Mouse (Mus musculus) hindbrain, embryonic 11.5 days (tissue): ENCODE data around the gene Wnt5b. TPM values are rescaled to one million over a fixed set of nuclear protein-coding genes. Genes with fewer than 3 reads are reported as not detected.

ENCODE experiments used
- ATAC-seq: fragments of 200-750 bp; cut with Nextera tagmentation; 2 replicates; pipeline ENCODE4 v1.8.0; 2017; ENCODE audit warnings: mild to moderate bottlenecking, moderate TSS enrichment, moderate library complexity; ENCODE audit not compliant: low FRiP score
- DNase-seq: peaks from one replicate; pipeline ENCODE4 v3.0.0-alpha.2; 2015; ENCODE audit warnings: low spot score
- H3K27ac ChIP-seq: fragments of 300-500 bp; sonication (generic); 2 replicates; pipeline ENCODE4 v1.5.1; 2014; ENCODE audit warnings: mild to moderate bottlenecking, low read depth, low read length
- H3K27me3 ChIP-seq: fragments of 300-500 bp; sonication (generic); 2 replicates; pipeline ENCODE4 v1.6.1; 2014; ENCODE audit warnings: mild to moderate bottlenecking, low read length, moderate library complexity, mixed read lengths; ENCODE audit not compliant: control insufficient read depth, insufficient read depth
- H3K36me3 ChIP-seq: fragments of 300-500 bp; sonication (generic); 2 replicates; pipeline ENCODE4 v1.6.1; 2014; ENCODE audit warnings: mild to moderate bottlenecking, low read length, moderate library complexity, mixed read lengths; ENCODE audit not compliant: control insufficient read depth, insufficient read depth
- H3K4me1 ChIP-seq: fragments of 300-500 bp; sonication (generic); replicated peaks from 2 replicates; pipeline ENCODE4 v1.6.1; 2014; ENCODE audit warnings: low read length, mixed read lengths; ENCODE audit not compliant: control insufficient read depth, insufficient read depth
- H3K4me2 ChIP-seq: fragments of 300-500 bp; sonication (generic); replicated peaks from 2 replicates; pipeline ENCODE4 v1.6.1; 2014; ENCODE audit warnings: mild to moderate bottlenecking, low read depth, low read length
- H3K4me3 ChIP-seq: fragments of 300-500 bp; sonication (generic); 2 replicates; pipeline ENCODE4 v1.5.1; 2014; ENCODE audit warnings: low read depth, low read length
- H3K9ac ChIP-seq: fragments of 300-500 bp; sonication (generic); 2 replicates; pipeline ENCODE4 v1.6.1; 2014; ENCODE audit warnings: low read depth, low read length
- H3K9me3 ChIP-seq: fragments of 300-500 bp; sonication (generic); 2 replicates; pipeline ENCODE4 v1.6.1; 2016; ENCODE audit warnings: low read length; ENCODE audit not compliant: control insufficient read depth
- WGBS: fragments of 180-500 bp; shearing (Covaris S2); extraction: QIAGEN DNeasy Blood & Tissue Kit; methylation state at CpG from one replicate; pipeline ENCODE4 v1.1.7; 2014; 5-methylcytosine and 5-hydroxymethylcytosine counted together
- polyA plus RNA-seq: library from polyadenylated mRNA; unstranded; fragments of >200 nt; fragmentation: Nextera tagmentation; extraction: Ambion mirVana; gene quantifications from 2 replicates; pipeline ENCODE4 v1.2.1, GENCODE M21; 2014

Wnt5b gene
- polyA plus RNA-seq, 1 experiment from 2014 or later, result 5.8 TPM

GRCm38 (mm10) chr6:119388650-119389012, 155.5 kb downstream of the Wnt5b start:
- Histone ChIP-seq H3K4me1 (no peaks in the 10 kb centered on the region), H3K36me3 (no peaks in the 10 kb centered on the region), H3K4me3 (peak overlapping the region; percentile 77), H3K9ac (peak overlapping the region; percentile 84), H3K27me3 (no peaks in the 10 kb centered on the region), H3K27ac (peak overlapping the region; percentile 93), H3K9me3 (no peaks in the 10 kb centered on the region), H3K4me2 (peak overlapping the region; percentile 78)
- DNase-seq (peak; percentile 99), ATAC-seq (peak; percentile 99)
- WGBS, result 0% methylated on average over 33 of the region's 53 CpGs

GRCm38 (mm10) chr6:119387801-119388649, 156.1 kb downstream of the Wnt5b start:
- Histone ChIP-seq H3K4me3 (peak overlapping the region; percentile 77), H3K36me3 (no peaks in the 10 kb centered on the region), H3K4me1 (no peaks in the 10 kb centered on the region), H3K4me2 (peak overlapping the region; percentile 78), H3K9ac (peak overlapping the region; percentile 84), H3K27me3 (no peaks in the 10 kb centered on the region), H3K27ac (peak overlapping the region; percentile 93), H3K9me3 (no peaks in the 10 kb centered on the region)
- WGBS, result 3% methylated on average over 28 of the region's 76 CpGs
- DNase-seq (no peak), ATAC-seq (peak; percentile 92)

GRCm38 (mm10) chr6:119386821-119387220, 157.3 kb downstream of the Wnt5b start:
- 92% methylated on average over 1 of the region's 1 CpGs for whole genome bisulfite sequencing
- peak overlapping the region; percentile 77; the same call in 1 of the 2 replicates for H3K4me3 ChIP-seq
- H3K4me2 ChIP-seq, result peak overlapping the region; percentile 78; the same call in 1 of the 2 replicates
- ATAC-seq, result no peak
- H3K27ac ChIP-seq, result no peak overlapping the region
- H3K4me1 ChIP-seq, result no peaks in the 10 kb centered on the region
- no peaks in the 10 kb centered on the region for H3K27me3 ChIP-seq
- H3K9me3 ChIP-seq, result no peaks in the 10 kb centered on the region
- no peak overlapping the region for H3K9ac ChIP-seq
- no peaks in the 10 kb centered on the region for H3K36me3 ChIP-seq
- DNase-seq, result no peak

GRCm38 (mm10) chr6:119386421-119386820, 157.7 kb downstream of the Wnt5b start:
- H3K9me3 ChIP-seq, result no peaks in the 10 kb centered on the region
- no peak for ATAC-seq

GRCm38 (mm10) chr6:119385668-119386067, 158.5 kb downstream of the Wnt5b start:
- WGBS, result 97% methylated on average over 1 of the region's 1 CpGs
- Histone ChIP-seq H3K4me3 (no peak overlapping the region), H3K9me3 (no peaks in the 10 kb centered on the region), H3K9ac (no peak overlapping the region), H3K27ac (no peak overlapping the region), H3K36me3 (no peaks in the 10 kb centered on the region), H3K27me3 (no peaks in the 10 kb centered on the region), H3K4me1 (no peaks in the 10 kb centered on the region), H3K4me2 (no peak overlapping the region)
- no peak for ATAC-seq
- DNase-seq, result no peak

More at GRCm38 (mm10) chr6:119386421-119386820, 157.7 kb downstream of the Wnt5b start:
- DNase-seq, result no peak
- Histone ChIP-seq H3K4me3 (no peak overlapping the region), H3K9ac (no peak overlapping the region), H3K36me3 (no peaks in the 10 kb centered on the region), H3K27me3 (no peaks in the 10 kb centered on the region), H3K27ac (no peak overlapping the region), H3K4me1 (no peaks in the 10 kb centered on the region), H3K4me2 (no peak overlapping the region)
- 92% methylated on average over 4 of the region's 4 CpGs for WGBS

Other genes with a start within 250 kb of the Wnt5b start
- 0.14 TPM in 1 of 2 replicates, not detected in the other for gene Lrtm2, start 213.6 kb downstream of the Wnt5b start, polyA plus RNA-seq
- gene Adipor2, start 126.6 kb downstream of the Wnt5b start, polyA plus RNA-seq, result 19.3 and 34.5 TPM in 2 replicates
- 5.8 and 7.0 TPM in 2 replicates for gene Fbxl14, start 64.7 kb downstream of the Wnt5b start, polyA plus RNA-seq